Mouse (Mus musculus): ENCODE measurements at regions not wholly inside any gene's neighbourhood (a gene's known extent, or its start where the extent isn't known, plus 50 kb on each side); places are given as distances from the start of the nearest gene placed in this dataset.
"Not testable (repeated sequence)": the region's sequence is repeated elsewhere in the genome, so short reads cannot be mapped to it uniquely, and the experiment has no call there.

- not testable (repeated sequence) for DNase-seq (ENCODE audit: low spot score in 2 of 2)
These were observed 122.8 kb upstream of the Trim24 start for GRCm38 (mm10) chr6:37747793-37748192.

- no peak for DNase-seq (ENCODE audit: low spot score in 2 of 2)
These were observed 122.2 kb upstream of the Trim24 start for GRCm38 (mm10) chr6:37748296-37748980.

GRCm38 (mm10) chr6:37749016-37749415 lies 121.6 kb upstream of the Trim24 start:
- DNase-seq (ENCODE audit: low spot score in 2 of 2), result no peak

GRCm38 (mm10) chr6:37750271-37750670 lies 120.3 kb upstream of the Trim24 start:
- DNase-seq (ENCODE audit: low spot score in 2 of 2), result no peak

GRCm38 (mm10) chr6:37751701-37752100 lies 118.9 kb upstream of the Trim24 start:
- no peak for DNase-seq (ENCODE audit: low spot score in 2 of 2)

GRCm38 (mm10) chr6:37761003-37761402 lies 109.6 kb upstream of the Trim24 start:
- not testable (repeated sequence) for DNase-seq (ENCODE audit: low spot score in 2 of 2)

- no peak for DNase-seq (ENCODE audit: low spot score in 2 of 2)
These were observed 107.6 kb upstream of the Trim24 start for GRCm38 (mm10) chr6:37763036-37763435.

GRCm38 (mm10) chr6:37767690-37768089 lies 102.9 kb upstream of the Trim24 start:
- DNase-seq (ENCODE audit: low spot score in 2 of 2), result no peak

- DNase-seq (ENCODE audit: low spot score in 2 of 2), result no peak
These were observed 97.3 kb upstream of the Trim24 start for GRCm38 (mm10) chr6:37773294-37773693.

GRCm38 (mm10) chr6:37775151-37775550 lies 95.5 kb upstream of the Trim24 start:
- no peak for DNase-seq (ENCODE audit: low spot score in 2 of 2)

GRCm38 (mm10) chr6:37779893-37780292 lies 90.7 kb upstream of the Trim24 start:
- DNase-seq (ENCODE audit: low spot score in 2 of 2), result no peak

GRCm38 (mm10) chr6:37781894-37782293 lies 88.7 kb upstream of the Trim24 start:
- DNase-seq (ENCODE audit: low spot score in 2 of 2), result no peak

- DNase-seq (ENCODE audit: low spot score in 2 of 2), result not testable (repeated sequence)
These were observed 85.3 kb upstream of the Trim24 start for GRCm38 (mm10) chr6:37785280-37785679.

- DNase-seq (ENCODE audit: low spot score in 2 of 2), result no peak
These were observed 84.9 kb upstream of the Trim24 start for GRCm38 (mm10) chr6:37785741-37786140.

- not testable (repeated sequence) for DNase-seq (ENCODE audit: low spot score in 2 of 2)
These were observed 82.8 kb upstream of the Trim24 start for GRCm38 (mm10) chr6:37787858-37788257.

- no peak for DNase-seq (ENCODE audit: low spot score in 2 of 2)
These were observed 79.7 kb upstream of the Trim24 start for GRCm38 (mm10) chr6:37790878-37791277.

- no peak for DNase-seq (ENCODE audit: low spot score in 2 of 2)
These were observed 76.4 kb upstream of the Trim24 start for GRCm38 (mm10) chr6:37794211-37794610.

- DNase-seq (ENCODE audit: low spot score in 2 of 2), result no peak
These were observed 75.6 kb upstream of the Trim24 start for GRCm38 (mm10) chr6:37795001-37795400.

- DNase-seq (ENCODE audit: low spot score in 2 of 2), result no peak
These were observed 67.4 kb upstream of the Trim24 start for GRCm38 (mm10) chr6:37803231-37803630.

- DNase-seq (ENCODE audit: low spot score in 2 of 2), result not testable (repeated sequence)
These were observed 64.7 kb upstream of the Trim24 start for GRCm38 (mm10) chr6:37805896-37806295.

GRCm38 (mm10) chr6:37806529-37807191 lies 64.0 kb upstream of the Trim24 start:
- DNase-seq (ENCODE audit: low spot score in 2 of 2), result not testable (repeated sequence)

GRCm38 (mm10) chr6:37815218-37815617 lies 55.4 kb upstream of the Trim24 start:
- not testable (repeated sequence) for DNase-seq (ENCODE audit: low spot score in 2 of 2)

Data from left cerebral cortex, adult 8-10 months (tissue).